Mouse (Mus musculus) heart, postnatal 0 days (tissue): ENCODE measurements at regions not wholly inside any gene's neighbourhood (a gene's known extent, or its start where the extent isn't known, plus 50 kb on each side); places are given as distances from the start of the nearest gene placed in this dataset.

ENCODE experiments used
- CTCF ChIP-seq: IDR thresholded peaks from 2 replicates; pipeline ENCODE4 v1.5.1; 2016; ENCODE audit warnings: antibody characterized with exemption, control low read depth, low read depth
- EP300 ChIP-seq: IDR thresholded peaks from 2 replicates; pipeline ENCODE4 v1.6.1; 2016; ENCODE audit warnings: antibody characterized with exemption, low read depth

DNA sequence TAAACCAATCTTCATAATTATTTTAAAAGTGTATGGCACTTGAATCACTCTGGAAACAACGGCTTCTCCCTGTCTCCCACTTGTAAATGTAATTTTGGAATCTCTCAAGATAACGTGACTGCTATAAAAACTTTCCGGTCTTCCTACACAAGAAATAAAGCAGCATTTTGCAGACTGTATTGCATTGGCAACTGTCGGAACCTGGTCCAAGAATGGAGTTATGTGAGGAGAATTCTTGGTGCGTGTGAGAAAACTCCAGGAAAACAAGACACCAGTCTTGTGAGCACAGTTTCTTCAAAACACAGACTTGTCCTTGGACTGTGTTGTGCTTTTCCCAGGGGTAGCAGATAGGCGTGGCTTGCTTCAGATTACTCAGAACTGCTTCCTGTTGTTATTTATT, 83.8 kb upstream of the Nr5a2 start:
- TF ChIP-seq CTCF, result no peak
- TF ChIP-seq EP300, result no peak
